Mouse (Mus musculus) kidney, adult 8-10 months (tissue): Measurements from ENCODE around the gene Eef1akmt3.

Experiments
- DNase-seq, 2 experiments: peaks; one replicate each; pipeline ENCODE4 v3.0.0; 2022

Gene Eef1akmt3

GRCm38 (mm10) chr10:126997340-126998113 lies 43.8 kb downstream of the Eef1akmt3 start:
- DNase-seq, result peak in 1 of 2 experiments; percentile 30

GRCm38 (mm10) chr10:126993621-126994020 lies 47.7 kb downstream of the Eef1akmt3 start:
- DNase-seq, result no peak

GRCm38 (mm10) chr10:126991676-126992075 lies 49.6 kb downstream of the Eef1akmt3 start:
- no peak for DNase-seq

GRCm38 (mm10) chr10:126990313-126991056 lies 50.8 kb downstream of the Eef1akmt3 start:
- peak; percentile 83 to 90 for DNase-seq

- DNase-seq, result no peak
Observed at GRCm38 (mm10) chr10:126988513-126989165, 52.7 kb downstream of the Eef1akmt3 start.

GRCm38 (mm10) chr10:126987183-126988118 lies 53.9 kb downstream of the Eef1akmt3 start:
- no peak for DNase-seq

- peak; percentile 86 to 87 for DNase-seq
Observed at GRCm38 (mm10) chr10:126986541-126986961, 54.8 kb downstream of the Eef1akmt3 start.

GRCm38 (mm10) chr10:126985579-126985978 lies 55.7 kb downstream of the Eef1akmt3 start:
- no peak for DNase-seq

GRCm38 (mm10) chr10:126985127-126985526 lies 56.2 kb downstream of the Eef1akmt3 start:
- no peak for DNase-seq

- peak in 1 of 2 experiments; percentile 70 for DNase-seq
Observed at GRCm38 (mm10) chr10:126984189-126985004, 56.9 kb downstream of the Eef1akmt3 start.

- no peak for DNase-seq
Observed at GRCm38 (mm10) chr10:126983193-126983725, 58.1 kb downstream of the Eef1akmt3 start.

- no peak for DNase-seq
Observed at GRCm38 (mm10) chr10:126981746-126982145, 59.6 kb downstream of the Eef1akmt3 start.
